Mouse (Mus musculus) 3134 (cell line): ENCODE results near the gene Foxe1.

Experiments used
- DNase-seq: peaks from one replicate; pipeline ENCODE4 v3.0.0-alpha.2; 2011; ENCODE audit warnings: low spot score; ENCODE audit not compliant: insufficient read length; ENCODE audit errors: extremely low read depth

Foxe1 gene

DNA sequence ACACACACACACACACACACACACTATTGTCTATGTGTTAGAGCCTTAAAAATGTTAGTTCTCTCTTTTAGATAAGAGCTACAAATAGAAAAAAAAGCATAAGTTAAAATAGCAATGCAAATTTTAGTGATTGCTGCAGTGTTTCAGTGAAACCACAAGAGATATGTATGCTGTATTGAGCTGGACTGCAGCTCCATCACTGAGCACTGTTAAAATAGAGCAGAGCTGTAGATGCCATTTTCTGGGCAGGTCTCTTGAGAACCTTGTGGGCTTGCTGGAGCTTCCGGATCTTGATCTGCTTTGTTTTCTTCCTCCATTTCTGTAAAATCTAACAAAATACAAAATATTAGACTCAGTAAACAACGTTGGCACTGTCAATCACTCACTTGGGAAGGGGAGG, 51.0 kb downstream of the Foxe1 start:
- DNase-seq, result no peak

DNA sequence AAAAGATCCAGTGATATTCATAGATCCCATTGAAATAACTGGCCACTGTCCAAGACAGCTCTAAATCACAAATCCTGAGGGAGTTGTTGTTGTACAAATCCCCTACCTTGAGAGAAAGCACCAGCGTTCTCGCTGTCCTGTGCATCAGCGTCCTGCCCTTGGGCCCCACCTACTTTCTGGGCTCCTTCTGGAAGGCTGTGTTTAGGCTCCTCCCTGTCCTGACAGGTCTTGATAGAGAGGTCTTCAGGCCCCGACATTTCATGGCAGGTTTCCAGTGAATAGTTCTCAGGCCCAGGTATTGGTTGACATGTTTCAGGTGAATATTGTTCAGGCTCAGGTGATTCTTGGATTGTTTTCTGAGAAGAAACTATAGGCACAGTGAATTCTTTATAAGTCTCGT, 52.3 kb downstream of the Foxe1 start:
- DNase-seq, result no peak
